Mouse (Mus musculus): ENCODE data around the gene Mapk1.

DNA sequence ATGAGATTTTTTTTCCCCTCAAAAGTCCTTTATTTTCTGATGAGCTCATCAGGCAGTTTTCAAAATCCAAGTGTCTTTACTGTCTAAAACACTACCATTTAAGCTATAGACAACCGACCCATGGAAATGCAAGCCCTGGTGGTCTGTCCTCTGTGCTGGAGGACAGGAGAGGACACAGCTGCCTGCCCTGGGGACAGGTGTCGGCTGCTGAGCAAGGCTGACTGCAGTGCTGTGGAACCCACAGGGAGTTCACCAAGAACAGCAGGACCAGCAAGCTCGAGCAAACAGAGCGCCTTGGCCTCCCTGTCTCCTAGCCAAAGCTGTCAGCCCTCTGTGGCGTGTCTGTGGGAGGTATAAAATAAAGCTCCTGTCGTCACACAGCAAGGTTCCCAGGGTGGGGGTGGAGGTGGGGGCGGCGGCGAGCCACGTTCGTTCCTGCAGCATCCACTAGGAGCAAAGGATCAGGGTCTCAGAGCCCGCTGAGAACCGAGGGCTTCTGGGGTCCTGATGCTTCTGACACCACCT, 103.5 kb downstream of the Mapk1 start:
- no peak for TF ChIP-seq POLR2AphosphoS2 (IDR thresholded peaks at IDR 0.05; ENCODE audit: insufficient read length, low read depth)
- TF ChIP-seq USF1 (IDR thresholded peaks at IDR 0.05; ENCODE audit: low read depth): no peak
- no peak for TF ChIP-seq TCF12 (IDR thresholded peaks at IDR 0.05; ENCODE audit: insufficient read depth, poor library complexity, severe bottlenecking)
- no peak for TF ChIP-seq CEBPB (IDR thresholded peaks at IDR 0.05; ENCODE audit: insufficient read depth, poor library complexity, severe bottlenecking)
- TF ChIP-seq POLR2A (IDR thresholded peaks at IDR 0.05; ENCODE audit: insufficient read length, low read depth): no peak

All from myocyte (in vitro differentiated cells).